In the genomic region with DNA sequence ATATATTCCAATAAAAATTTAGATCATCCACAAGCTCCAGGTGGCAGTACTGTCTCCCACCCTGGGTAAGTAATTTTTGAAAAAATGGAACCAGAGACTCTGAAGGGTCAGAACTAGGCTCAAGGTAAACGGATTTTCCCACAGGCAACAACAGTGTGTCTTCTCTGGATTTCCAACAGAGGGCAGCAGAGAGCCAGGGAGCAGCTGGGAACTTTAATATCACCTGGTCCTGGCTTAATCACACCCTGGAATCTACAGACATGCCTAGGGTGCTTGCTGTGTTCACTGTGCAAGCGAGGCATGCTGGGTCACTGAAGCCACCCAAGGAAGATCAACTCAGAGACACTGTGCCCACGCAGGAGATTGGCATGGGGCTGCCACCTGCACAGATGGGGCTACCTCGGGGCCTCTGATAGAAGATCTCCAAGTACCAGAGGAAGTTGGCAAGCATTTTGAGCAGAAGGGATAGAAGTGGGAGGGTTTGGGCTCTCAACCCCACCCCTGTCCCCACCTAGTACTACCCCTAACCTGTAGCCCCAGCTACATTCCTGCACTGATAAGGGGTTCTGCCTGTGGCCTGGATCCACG, we compare ENCODE assay signal across 8 mouse cellular contexts. TPM values are rescaled to one million over a fixed set of nuclear protein-coding genes. Genes with fewer than 3 reads are reported as not detected.
DNase-seq lines count a peak whose midpoint lies in the region; ATAC-seq and TF ChIP-seq lines count a peak whose summit lies in the region.
"Had no signal": no experiment of that assay in that cellular context is flagged by ENCODE, and none has a peak within 500 bp of the region (broad histone marks: within the 10 kb centered on the region; RNA-seq: fewer than 3 reads in every experiment).

No protein-coding gene starts in this region.

- no peak overlapping the region for H3K4me2 ChIP-seq in lung, postnatal 0 days (replicated peaks; ENCODE audit: low read depth, low read length)

- 0 out of 2 replicates have a peak, but pooled peaks have one; percentile 35 for ATAC-seq in erythroblast, adult 5-6 weeks (replicated peaks; ENCODE audit: low FRiP score, poor library complexity, severe bottlenecking)
- peak; percentile 9 for ATAC-seq in lung, postnatal 0 days

- H3K36me3 ChIP-seq in lung, postnatal 0 days (ENCODE audit: insufficient read depth, low read length): no peaks in the 10 kb centered on the region

- no peak for TF ChIP-seq EP300 in lung, postnatal 0 days (IDR thresholded peaks at IDR 0.05)

- no peak overlapping the region for H3K4me3 ChIP-seq in lung, postnatal 0 days (ENCODE audit: low read depth, low read length)

- H3K9me3 ChIP-seq in lung, postnatal 0 days (ENCODE audit: low read length): no peaks in the 10 kb centered on the region

- no peak overlapping the region for H3K27ac ChIP-seq in lung, postnatal 0 days (ENCODE audit: low read length)

- TF ChIP-seq CTCF in lung, postnatal 0 days (IDR thresholded peaks at IDR 0.05): peak; percentile 93

- peak; percentile 37 to 50 for DNase-seq in layer of hippocampus, postnatal 10 days (ENCODE audit: low spot score in 2 of 2)
- no peak for DNase-seq in layer of hippocampus, adult 9-11 months
- DNase-seq in ES-CJ7 (ENCODE audit: low read depth, low spot score): peak; percentile 63
- peak; percentile 44 for DNase-seq in adrenal gland, postnatal 25 days
- DNase-seq in lung, postnatal 0 days (ENCODE audit: low spot score): peak; percentile 79
- DNase-seq in right cerebral cortex, postnatal 4 days: no peak

- no peaks in the 10 kb centered on the region for H3K27me3 ChIP-seq in lung, postnatal 0 days (replicated peaks; ENCODE audit: insufficient read depth, low read length)

- H3K9ac ChIP-seq in lung, postnatal 0 days (replicated peaks; ENCODE audit: low read depth): no peak overlapping the region

- H3K4me1 ChIP-seq in lung, postnatal 0 days (ENCODE audit: insufficient read depth, low read depth, low read length): no peaks in the 10 kb centered on the region

- WGBS in lung, postnatal 0 days: 28% methylated on average over 5 of the region's 5 CpGs

RNA-seq across cellular contexts. Expression of a gene that starts 4.6 kb away (rescaled TPM):
- 1 to 10 TPM; 6.9 to 8.2 TPM for total RNA-seq in layer of hippocampus, postnatal 10 days (2021)
- total RNA-seq in adrenal gland, postnatal 25 days (2021): 13.0 and 15.9 TPM in 2 replicates
- 3.5 and 4.2 TPM in 2 replicates for total RNA-seq in erythroblast, adult 5-6 weeks (2015; ENCODE audit: low replicate concordance)
- 0.84 and 1.5 TPM in 2 replicates for total RNA-seq in erythroblast, adult 5-6 weeks (2017; ENCODE audit: low replicate concordance)
- polyA plus RNA-seq in lung, postnatal 0 days (2015; fragmentation: Nextera tagmentation; extraction: Ambion mirVana): 2.6 and 3.0 TPM in 2 replicates

RNA-seq across cellular contexts. Expression of a gene that starts 4.6 kb away (rescaled TPM):
- 10 to 100 TPM; 22.3 to 24.6 TPM for total RNA-seq in layer of hippocampus, postnatal 10 days (2021)
- total RNA-seq in adrenal gland, postnatal 25 days (2021): 76.5 and 92.1 TPM in 2 replicates
- total RNA-seq in erythroblast, adult 5-6 weeks (2015; ENCODE audit: low replicate concordance): 17.9 and 18.8 TPM in 2 replicates
- total RNA-seq in erythroblast, adult 5-6 weeks (2017; ENCODE audit: low replicate concordance): 2.7 and 7.8 TPM in 2 replicates
- polyA plus RNA-seq in lung, postnatal 0 days (2015; fragmentation: Nextera tagmentation; extraction: Ambion mirVana): 85.5 and 91.9 TPM in 2 replicates

RNA-seq across cellular contexts. Expression of a gene that starts 14.1 kb away (rescaled TPM):
- total RNA-seq in layer of hippocampus, postnatal 10 days (2021): 1 to 10 TPM in 1 of 2 experiments, under 1 TPM in 1; 0.94 to 1.0 TPM
- total RNA-seq in adrenal gland, postnatal 25 days (2021): not detected in 2 replicates
- not detected in 2 replicates for total RNA-seq in erythroblast, adult 5-6 weeks (2015; ENCODE audit: low replicate concordance)
- not detected in 2 replicates for total RNA-seq in erythroblast, adult 5-6 weeks (2017; ENCODE audit: low replicate concordance)
- polyA plus RNA-seq in lung, postnatal 0 days (2015; fragmentation: Nextera tagmentation; extraction: Ambion mirVana): 0.05 and 0.15 TPM in 2 replicates
- polyA plus RNA-seq: heart, embryonic 16.5 days had no signal

RNA-seq across cellular contexts. Expression of a gene that starts 40.4 kb away (rescaled TPM):
- total RNA-seq in layer of hippocampus, postnatal 10 days (2021): 1 to 10 TPM in 1 of 2 experiments, under 1 TPM in 1; 0.69 to 1.1 TPM
- total RNA-seq in adrenal gland, postnatal 25 days (2021): 31.9 and 38.0 TPM in 2 replicates
- not detected in 2 replicates for total RNA-seq in erythroblast, adult 5-6 weeks (2015; ENCODE audit: low replicate concordance)
- total RNA-seq in erythroblast, adult 5-6 weeks (2017; ENCODE audit: low replicate concordance): not detected in 2 replicates
- polyA plus RNA-seq in lung, postnatal 0 days (2015; fragmentation: Nextera tagmentation; extraction: Ambion mirVana): 1.1 and 1.4 TPM in 2 replicates

RNA-seq across cellular contexts. Expression of a gene that starts 45.0 kb away (rescaled TPM):
- total RNA-seq in layer of hippocampus, postnatal 10 days (2021): 100 to 1,000 TPM; 115 to 132 TPM
- 56.0 and 69.2 TPM in 2 replicates for total RNA-seq in adrenal gland, postnatal 25 days (2021)
- total RNA-seq in erythroblast, adult 5-6 weeks (2015; ENCODE audit: low replicate concordance): 1.9 and 5.2 TPM in 2 replicates
- 1.7 and 2.8 TPM in 2 replicates for total RNA-seq in erythroblast, adult 5-6 weeks (2017; ENCODE audit: low replicate concordance)
- 7.4 and 7.9 TPM in 2 replicates for polyA plus RNA-seq in lung, postnatal 0 days (2015; fragmentation: Nextera tagmentation; extraction: Ambion mirVana)

Comparison
In these comparisons a context has a peak if more than half of its experiments do, and no peak if none do; other contexts are left out.
1. DNase-seq: peak in layer of hippocampus, postnatal 10 days (2 of 2), ES-CJ7 (single experiment), adrenal gland, postnatal 25 days (single experiment) and lung, postnatal 0 days (single experiment); none in layer of hippocampus, adult 9-11 months (single experiment) and right cerebral cortex, postnatal 4 days (single experiment).